Mouse (Mus musculus): ENCODE results near the gene Dock2. TPM values are rescaled to one million over a fixed set of nuclear protein-coding genes. Genes with fewer than 3 reads are reported as not detected.
"Not testable (repeated sequence)": the region's sequence is repeated elsewhere in the genome, so short reads cannot be mapped to it uniquely, and the experiment has no call there.

Gene Dock2
- total RNA-seq, 2 experiments from 2014 or later, result 2.5 to 4.1 TPM

DNA sequence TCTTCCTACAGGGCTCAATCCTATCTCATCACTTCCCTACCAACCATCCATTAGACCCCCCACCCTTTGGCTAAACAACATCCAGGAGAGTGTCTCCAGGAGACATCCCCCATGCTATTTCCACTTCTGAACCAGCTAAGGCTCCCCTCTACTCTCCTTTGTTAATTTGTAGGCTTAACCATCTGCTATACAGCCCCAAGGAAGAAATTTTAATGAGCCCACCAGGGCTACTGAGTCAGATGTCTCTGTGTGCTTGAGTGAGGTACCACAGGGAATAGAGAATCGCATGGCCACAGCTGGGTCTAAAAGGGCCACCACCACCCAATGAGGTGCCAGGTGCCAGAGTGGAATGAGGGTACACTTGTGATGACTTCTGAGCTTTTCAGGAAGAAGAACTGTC lies 519.6 kb downstream of the Dock2 start:
- intact Hi-C loops (cut with DNase I), result no loop called here
- DNase-seq (ENCODE audit: low spot score in 2 of 2), result no peak

DNA sequence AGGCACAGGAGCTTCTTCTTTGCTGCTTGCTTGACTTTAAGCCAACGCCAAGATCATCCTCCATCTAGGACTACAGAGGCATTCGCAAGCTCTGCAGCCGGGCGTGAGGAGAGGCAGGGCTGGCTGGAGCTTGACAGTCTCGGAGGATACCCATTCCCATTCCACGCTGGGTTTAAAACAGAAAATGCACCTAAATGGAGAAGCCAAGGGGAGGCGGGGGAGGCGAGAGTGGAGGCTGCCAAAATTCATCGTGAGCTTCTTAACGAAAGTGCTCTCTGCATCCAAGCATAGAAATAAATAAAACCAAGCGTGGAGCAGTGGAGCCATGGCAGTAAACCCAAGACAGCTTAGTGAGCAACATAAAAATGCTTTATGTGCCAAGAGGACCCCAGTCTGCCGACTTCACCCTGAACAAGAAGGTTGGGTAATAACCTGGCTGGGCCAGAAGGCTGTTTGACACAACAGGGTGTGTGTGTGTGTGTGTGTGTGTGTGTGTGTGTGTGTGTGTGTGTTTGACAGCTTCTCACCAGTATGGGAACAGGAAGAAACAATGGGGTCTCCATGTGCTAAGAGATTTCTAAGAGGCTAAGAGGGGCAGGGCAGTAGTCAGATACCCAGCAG lies 524.7 kb downstream of the Dock2 start:
- intact Hi-C loops (cut with DNase I), result no loop called here
- DNase-seq (ENCODE audit: low spot score in 2 of 2), result peak; percentile 50 to 68

DNA sequence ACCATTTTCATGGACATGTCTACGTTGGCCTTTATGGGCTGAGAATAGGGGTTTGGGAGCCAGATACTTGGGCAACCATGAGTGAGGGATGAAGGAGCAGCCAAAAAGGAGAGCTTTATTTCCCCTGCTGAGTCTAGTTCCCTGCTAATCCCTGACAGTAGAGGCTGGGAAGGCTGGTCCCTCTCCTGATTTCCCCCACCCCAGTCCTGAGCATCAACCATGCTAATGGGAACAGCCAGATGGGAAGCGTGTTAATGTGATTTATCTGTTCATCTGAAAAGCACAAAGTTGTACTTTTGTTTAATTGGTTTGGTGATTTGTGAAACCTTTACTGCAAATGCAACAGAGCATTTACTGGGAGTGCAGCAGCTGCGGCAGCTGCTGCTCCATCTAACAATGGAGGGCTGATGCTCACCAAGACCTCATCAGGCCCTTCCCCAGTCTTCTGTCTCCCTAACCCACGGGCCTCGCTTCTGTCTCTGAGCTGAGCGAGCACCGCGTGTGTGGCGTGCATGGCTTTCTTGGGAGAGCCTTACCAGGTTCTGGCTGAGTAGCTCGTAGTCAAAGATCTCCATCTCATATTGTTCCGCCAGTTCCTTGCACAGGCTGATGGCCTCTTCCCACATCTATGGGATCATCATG lies 526.0 kb downstream of the Dock2 start:
- intact Hi-C loops (cut with DNase I), result no loop called here
- DNase-seq (ENCODE audit: low spot score in 2 of 2), result no peak

DNA sequence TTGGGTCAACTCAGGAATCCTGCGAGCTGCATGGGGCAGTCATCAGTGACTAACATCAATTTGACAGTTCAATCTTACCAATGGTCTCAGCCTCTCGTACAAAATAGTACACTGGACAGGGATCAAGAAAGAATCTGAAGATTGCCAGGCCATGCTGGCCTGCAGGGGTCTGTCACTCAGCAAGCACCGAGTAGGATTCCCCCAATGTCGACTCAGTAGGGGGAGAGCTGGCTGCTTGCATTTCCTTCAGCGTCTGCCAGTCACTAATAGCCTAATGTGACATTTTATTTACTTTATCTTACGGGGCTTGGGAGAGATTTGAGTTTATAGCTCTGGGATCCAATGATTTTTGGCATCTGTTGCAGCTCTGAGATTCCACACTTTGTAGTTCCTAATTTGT lies 540.7 kb downstream of the Dock2 start:
- intact Hi-C loops (cut with DNase I), result no loop called here
- DNase-seq (ENCODE audit: low spot score in 2 of 2), result no peak

DNA sequence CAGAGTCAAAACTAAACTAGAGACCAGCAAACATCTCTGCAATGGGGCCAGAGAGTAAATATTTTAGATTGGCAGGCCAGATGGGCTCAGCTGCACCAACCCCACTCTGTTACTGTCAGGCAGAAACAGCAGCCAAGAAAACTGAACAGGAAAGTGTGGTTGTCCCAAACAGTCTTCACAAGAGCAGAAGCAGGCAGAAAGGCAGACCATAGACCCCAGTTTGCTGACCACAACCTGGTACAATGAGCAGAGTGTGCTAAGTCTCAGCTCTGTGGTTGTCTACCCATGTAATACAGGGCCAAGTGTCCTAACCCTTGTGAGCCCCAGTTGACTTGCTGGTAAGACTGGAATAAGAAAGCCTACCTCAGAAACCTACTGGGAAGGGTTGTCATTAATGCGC lies 543.4 kb downstream of the Dock2 start:
- intact Hi-C loops (cut with DNase I), result no loop called here

DNA sequence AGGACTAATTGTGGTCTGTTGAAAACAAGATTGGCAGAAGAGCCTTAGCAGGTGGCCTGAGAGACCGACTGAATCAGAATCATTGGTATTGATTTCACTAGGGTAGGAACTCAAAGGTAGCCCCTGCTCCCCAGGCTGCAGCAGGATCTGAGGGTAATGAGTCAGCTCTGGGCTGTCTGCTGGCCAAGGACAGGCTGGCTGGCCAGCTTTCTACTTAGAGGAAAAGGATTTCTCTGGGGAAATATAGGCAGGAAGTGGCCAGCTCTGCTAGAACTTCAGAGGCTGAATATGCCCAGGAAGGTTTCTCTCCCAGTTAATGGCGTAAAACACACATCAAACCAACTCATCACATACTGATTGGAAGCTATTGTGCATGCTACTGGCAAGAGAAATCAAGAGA lies 544.0 kb downstream of the Dock2 start:
- intact Hi-C loops (cut with DNase I), result no loop called here
- no peak for DNase-seq (ENCODE audit: low spot score in 2 of 2)

More for the DNA sequence above, 543.4 kb downstream of the Dock2 start:
- DNase-seq (ENCODE audit: low spot score in 2 of 2), result no peak

DNA sequence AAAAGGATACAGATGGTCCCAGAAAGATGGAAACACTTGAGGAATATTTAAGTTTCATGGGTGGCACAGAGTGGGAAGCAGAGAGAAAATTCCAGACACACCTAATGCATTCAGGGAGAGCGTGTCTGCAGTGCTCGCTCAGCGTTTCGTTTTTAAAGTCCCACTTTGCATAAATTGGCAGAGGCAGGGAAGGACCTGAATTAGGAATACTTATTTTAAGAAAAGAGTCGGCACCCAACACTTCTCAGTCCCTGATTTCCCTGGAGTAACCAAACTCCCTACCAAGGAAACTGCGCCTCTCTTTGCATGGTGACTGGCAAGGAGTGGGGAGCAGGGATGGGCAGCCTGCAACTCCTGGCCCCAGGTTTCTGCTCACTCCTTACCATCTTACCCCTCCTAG lies 546.8 kb downstream of the Dock2 start:
- intact Hi-C loops (cut with DNase I), result no loop called here
- DNase-seq (ENCODE audit: low spot score in 2 of 2), result peak in 1 of 2 experiments; percentile 29

DNA sequence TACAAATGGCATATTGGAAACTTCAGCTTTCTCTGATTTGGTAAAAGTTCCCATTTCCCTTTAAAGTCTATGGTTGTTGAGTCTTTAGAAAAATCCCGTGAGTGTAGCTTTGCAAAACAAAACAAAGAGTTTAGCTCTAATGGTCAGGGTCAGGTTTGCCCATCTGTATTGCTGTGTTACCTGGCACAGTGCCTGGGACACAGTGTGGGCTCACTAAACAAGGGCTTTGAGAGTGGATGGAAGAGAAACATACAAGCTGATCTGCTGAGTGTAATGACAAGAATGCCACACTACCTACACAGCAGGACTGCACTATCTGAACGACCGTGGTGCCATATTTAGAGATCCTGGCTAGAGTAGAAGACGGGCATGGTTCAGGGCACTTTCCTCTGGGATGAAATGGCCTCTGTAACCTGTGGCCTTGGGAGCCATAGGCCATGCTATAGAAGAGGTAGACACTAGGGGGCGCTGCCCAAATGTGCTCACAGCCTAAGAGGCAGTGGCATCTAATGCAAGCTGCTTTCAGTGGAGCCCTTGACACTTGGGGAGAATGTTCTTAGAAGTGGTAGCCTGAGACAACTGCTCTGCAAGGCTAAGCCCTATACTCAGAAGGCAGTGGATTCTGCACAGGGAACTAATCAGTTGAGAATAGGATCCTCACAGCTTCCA lies 547.5 kb downstream of the Dock2 start:
- intact Hi-C loops (cut with DNase I), result no loop called here

DNA sequence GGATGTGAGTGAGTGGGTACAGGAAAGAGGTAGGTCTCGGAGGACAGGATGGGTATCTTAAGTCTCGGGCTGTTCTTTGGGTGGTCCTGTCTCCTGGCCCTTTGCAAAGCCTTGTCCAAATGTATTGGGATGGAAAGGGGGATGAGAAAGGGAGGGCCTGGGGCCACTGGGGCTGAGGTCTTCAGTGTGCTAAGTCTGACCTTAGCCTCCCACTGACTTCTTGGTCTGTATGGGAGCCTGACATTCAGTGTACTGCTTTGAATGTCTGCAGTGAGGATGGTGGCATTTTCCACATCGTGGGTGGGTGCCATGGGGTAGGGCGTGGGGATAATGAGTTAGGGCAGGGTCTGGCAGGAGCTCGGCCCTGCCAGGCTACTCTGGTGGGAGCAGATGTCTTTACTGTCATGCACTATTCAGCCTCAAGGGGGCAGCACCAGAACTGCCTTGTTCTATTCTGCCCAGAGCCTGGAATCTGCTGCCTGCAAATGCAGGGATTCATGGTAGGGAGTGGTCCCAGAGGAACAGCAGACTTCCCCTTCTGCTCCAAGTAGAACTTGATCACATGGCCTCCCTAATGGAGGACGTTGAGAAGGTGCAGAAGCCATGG lies 554.8 kb downstream of the Dock2 start:
- intact Hi-C loops (cut with DNase I), result loop anchor here (5.0 kb wide), 1 partner anchor 588 kb away; no protein-coding TSS in a partner anchor
- DNase-seq (ENCODE audit: low spot score in 2 of 2), result peak; percentile 61 to 64

More for the DNA sequence above, 547.5 kb downstream of the Dock2 start:
- peak in 1 of 2 experiments; percentile 11 for DNase-seq (ENCODE audit: low spot score in 2 of 2)

DNA sequence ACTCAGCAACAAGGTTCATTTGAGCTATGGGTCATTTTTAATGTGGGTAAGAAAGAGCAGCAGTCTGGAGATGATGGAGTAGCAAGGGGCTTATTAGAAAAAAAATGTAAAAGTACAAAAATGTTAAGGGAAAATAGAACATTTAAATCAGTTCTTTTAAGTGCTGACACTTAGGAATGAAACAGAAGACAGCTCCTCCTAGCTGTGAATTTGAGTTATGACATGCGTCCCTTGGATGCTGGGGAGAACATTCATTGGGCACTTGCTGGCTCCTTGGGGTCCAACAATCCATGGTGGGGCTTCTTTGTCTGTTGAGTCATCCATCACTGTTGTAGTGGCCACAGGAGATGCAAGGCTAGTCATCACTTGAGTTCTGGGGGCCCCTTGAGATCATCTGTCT lies 556.5 kb downstream of the Dock2 start:
- DNase-seq (ENCODE audit: low spot score in 2 of 2), result no peak
- intact Hi-C loops (cut with DNase I), result loop anchor here (5.0 kb wide), 1 partner anchor 590 kb away; no protein-coding TSS in a partner anchor

DNA sequence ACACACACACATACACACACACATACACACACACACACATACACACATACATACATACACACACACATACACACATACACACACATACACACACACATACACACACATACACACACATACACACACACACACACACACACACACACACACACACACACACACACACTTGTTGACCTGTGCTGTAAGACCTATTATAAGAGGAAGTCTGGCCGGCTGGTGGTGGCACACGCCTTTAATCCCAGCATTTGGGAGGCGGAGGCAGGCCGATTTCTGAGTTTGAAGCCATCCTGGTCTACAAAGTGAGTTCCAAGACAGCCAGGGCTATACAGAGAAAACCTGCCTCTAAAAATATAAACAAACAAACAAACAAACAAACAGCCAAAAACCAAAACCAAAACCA lies 563.1 kb downstream of the Dock2 start:
- DNase-seq (ENCODE audit: low spot score in 2 of 2); intact Hi-C loops (cut with DNase I): not testable (repeated sequence)

DNA sequence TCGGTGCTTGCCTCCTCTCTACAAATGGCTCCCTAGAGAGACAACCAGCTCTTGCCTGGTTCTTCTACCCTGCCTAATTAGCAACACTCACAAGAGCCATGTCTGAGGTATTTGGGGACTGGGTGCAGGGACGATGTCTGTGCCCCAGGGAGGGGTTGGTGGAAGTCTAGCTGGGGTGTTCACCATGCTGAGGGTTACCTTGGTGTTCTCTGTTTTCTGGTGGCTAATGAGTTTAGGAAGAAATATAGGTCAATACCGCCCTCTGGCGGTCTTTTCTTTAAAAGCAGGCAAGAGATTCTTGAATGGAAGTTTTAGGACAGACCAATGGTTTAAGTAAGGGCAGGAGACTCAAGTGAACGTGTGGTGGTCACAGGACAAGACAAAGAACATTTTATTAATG lies 570.8 kb downstream of the Dock2 start:
- DNase-seq (ENCODE audit: low spot score in 2 of 2), result peak; percentile 32 to 71
- intact Hi-C loops (cut with DNase I), result loop anchor here (1.0 to 10.0 kb wide), 4 partner anchors 64 to 268 kb away; no protein-coding TSS in a partner anchor

DNA sequence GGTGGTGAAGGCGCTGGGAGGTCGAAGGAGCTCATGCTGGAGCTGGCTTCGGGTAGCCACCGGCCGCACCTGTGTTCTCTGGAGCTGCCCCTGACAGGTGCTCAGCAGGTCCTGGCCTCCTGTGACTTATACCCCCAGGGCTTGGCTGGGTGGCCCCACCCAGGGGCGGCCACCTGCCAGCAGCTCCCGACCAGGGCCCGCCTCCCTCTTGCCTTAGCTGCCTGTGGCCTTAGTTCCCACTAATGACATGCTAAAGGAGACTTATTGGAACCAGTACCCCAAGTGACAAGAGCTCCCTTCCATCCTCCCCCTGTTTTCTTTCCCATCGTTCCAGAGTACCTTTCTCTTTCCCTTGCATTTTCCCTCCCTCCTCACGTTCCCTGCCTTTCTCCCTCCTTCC lies 575.7 kb downstream of the Dock2 start, which contains the start of gene Foxi1:
Gene Foxi1 (minus strand): TSS at position 101 of the 400 bp plus-strand sequence.
- no peak for DNase-seq (ENCODE audit: low spot score in 2 of 2)
- intact Hi-C loops (cut with DNase I), result no loop called here

DNA sequence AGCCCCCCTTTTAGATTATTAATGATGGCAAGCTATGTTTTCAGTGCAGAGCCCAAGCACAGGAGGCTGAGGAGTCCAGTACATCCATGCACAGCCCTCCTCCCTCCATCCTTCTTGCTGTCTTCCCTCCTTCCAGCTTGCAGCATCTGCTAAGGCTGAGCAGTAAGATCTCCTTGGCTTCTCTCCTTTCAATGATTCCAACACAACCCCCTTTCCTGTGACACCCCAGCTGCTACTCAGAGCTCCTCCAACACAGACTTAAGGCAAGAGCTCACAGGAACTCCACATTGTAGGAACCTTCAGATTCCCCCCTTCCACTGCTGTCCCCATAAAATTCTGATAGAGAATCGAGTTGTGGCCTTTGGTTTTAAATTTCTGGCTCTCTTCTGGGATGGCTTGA lies 580.9 kb downstream of the Dock2 start:
- intact Hi-C loops (cut with DNase I), result no loop called here
- no peak for DNase-seq (ENCODE audit: low spot score in 2 of 2)

DNA sequence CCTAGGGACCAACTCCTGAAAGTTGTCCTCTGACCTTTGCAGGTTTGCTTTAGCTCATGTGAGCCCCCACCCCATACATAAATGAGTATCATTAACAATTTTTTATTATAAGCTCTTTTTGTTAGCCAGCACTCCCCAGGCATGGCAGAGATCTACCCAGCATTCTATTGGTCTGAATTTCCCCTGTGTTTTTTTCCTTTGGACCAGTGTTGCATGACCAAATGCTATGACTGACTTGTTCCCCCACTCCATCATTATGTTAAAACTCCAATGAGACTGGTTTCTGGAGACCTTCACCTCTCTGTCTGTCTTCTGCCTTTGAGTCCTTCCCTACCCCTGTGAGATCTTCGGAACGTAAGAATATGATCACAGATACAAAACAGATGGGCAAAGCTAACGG lies 588.5 kb downstream of the Dock2 start:
- intact Hi-C loops (cut with DNase I), result no loop called here
- no peak for DNase-seq (ENCODE audit: low spot score in 2 of 2)

DNA sequence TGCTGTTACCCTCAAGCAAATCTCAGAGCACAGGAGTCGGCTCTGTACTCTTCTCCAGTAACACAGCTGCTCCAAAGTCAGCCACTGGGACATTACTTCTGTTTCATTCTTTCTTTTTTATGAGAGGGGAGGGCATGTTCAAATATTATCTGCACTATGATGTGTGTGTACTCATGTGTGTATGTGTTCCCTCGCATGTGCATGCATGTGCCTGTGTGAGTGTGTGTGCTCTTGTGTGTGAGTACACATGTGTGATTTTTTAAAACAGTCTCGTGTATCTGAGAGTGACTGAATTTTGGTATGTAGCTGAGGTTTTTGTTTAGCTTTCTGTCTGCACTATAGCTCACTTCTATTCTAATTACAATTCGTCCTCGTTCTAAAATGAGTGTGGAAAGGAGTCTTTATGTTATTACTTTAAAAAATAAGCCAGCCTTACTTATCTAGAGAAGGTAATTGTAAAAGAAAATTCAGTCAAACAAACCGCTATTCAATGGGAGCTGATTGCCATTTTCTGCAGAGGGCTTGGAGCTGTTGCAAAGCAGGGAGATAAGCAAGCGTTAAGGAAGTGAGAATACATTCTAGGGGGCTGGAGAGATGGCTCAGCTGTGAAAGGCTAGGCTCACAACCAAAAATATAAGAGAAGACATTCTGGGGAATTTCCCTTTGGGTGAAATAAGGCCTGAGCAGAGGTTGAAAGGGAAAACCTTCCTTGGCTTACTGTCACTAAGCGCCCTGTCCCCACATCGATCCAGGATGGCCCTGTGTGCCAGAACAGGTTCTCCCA lies 589.3 kb downstream of the Dock2 start:
- no peak for DNase-seq (ENCODE audit: low spot score in 2 of 2)
- intact Hi-C loops (cut with DNase I), result no loop called here

DNA sequence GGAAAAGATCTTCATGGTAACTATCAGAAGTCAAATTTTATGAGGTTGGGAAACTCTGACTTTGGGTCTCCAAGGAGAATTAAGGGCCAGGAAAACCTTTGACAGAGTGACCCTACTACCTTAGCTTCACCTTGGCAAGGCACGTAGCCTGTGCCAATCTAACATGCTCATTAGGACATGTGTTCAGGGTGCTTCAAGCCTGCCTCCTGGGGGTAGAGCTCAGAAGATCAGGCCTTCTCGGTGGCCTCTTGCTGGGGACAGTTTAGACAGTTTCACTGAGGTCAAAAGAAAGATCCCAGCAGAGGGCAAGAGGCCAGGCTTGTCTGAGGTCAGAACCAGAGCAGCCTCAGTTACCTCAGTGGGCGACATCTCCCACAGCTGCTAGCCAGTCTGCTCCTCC lies 590.0 kb downstream of the Dock2 start:
- intact Hi-C loops (cut with DNase I), result no loop called here

DNA sequence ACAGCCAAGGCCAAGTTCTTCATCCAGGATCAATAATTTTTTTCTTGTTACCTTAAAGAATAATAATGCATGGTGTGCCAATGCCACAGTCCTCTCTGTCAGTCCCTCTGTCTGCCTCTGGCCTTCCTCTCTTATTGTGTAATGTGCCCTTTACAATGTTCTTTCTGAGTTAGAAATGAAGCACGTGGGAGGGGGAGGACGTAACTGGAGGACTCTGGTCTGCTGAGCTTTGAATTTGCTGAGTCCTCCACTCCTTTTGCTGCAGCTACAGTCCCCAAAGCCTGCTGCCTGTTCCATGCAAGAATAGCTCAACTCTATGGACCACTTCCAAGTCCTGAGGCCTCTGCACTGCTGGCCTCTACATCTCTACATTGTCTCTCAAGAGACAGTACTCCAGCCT lies 599.4 kb downstream of the Dock2 start:
- intact Hi-C loops (cut with DNase I), result no loop called here

More for the DNA sequence above, 590.0 kb downstream of the Dock2 start:
- no peak for DNase-seq (ENCODE audit: low spot score in 2 of 2)

DNA sequence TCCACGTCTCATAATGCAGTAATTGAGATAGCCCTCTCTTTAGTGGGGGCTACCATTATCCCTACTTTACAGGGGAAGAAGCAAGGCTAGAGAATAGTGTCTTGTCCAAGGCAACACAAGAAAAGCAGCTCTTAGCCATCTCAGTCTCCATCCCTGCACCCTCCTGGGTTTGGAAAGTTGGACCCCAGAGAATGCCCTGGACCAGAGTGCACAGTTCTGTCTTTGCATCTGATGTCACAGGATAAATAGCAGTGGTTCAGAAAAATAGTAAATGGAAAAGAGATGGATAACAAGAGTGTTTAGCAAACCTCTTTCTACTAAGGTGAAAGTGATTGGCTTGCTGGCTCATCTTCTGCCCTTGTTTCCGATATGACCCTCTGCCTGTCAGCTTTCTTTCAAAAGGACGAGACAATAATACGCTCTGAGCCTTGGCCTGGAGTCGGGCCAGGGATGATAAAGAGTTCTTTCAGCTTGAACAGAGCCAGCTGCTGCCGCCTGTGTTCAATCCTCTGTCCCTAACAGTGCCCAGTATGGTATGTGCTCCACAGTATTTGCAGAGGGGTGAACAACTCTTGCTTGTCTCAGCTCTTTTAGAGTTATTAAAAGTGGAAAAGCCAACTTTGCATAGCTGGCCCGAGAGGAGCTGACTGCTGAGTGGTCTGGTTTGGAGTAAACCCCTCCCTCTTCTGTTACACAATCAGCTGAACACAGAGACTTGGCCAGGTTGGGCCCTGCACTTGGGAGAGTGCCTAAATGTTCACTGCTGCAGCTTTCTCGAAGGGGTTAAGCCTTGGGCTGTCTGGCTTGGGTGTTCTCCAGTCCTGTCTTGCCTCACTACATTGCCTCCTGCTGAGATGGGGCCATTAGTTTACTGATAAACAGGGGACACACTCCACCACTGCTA lies 602.2 kb downstream of the Dock2 start:
- no peak for DNase-seq (ENCODE audit: low spot score in 2 of 2)
- intact Hi-C loops (cut with DNase I), result no loop called here

More for the DNA sequence above, 599.4 kb downstream of the Dock2 start:
- no peak for DNase-seq (ENCODE audit: low spot score in 2 of 2)

Measured in left cerebral cortex, postnatal 36 days (tissue).